Comparison of ENCODE assay signal across 8 mouse cellular contexts in the genomic region with DNA sequence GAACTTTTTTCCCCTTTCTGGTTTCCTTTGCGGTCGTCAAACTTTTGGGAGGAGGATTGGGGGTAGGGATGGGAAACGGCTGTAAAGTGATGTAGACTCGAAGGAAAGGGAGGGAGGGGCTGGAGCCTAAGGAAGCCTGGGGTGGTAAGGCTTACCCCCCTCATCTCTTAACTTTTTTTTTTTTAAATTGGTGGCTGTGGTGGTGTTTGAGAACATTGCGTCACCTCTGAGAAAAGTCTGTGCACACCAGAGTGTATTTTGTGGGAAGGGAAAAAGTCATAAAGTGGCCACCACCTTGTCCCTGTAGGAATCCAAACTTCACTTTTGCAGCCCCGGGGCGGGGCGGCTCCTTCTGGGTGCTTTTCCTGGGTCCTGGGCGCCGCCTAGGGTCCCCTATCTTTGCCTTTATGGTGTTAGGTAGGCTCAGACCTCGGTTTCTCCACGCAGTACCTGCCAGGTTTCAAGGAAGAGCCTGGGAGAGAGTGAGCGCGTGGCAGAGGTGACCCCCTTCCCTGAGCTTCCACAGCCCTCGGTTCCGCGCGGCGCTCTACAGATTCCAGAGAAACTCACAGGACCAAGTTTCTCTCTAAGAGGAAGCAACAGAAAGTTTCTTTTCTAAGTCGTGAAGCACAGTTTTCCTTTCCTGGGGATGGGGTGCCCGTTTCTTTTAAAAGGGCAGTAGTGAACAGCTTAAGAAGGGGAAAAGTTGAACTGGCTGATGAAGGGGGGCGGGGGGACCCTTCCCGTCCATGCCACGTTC. TPM values are rescaled to one million over a fixed set of nuclear protein-coding genes. Genes with fewer than 3 reads are reported as not detected.
A peak's percentile ranks its signal among the peaks of the same experiment; 100 is the strongest.
DNase-seq lines count a peak whose midpoint lies in the region; ATAC-seq lines count a peak whose summit lies in the region.

No protein-coding gene starts in this region.

- no peaks in the 10 kb centered on the region for H3K9me3 ChIP-seq in heart, embryonic 15.5 days (replicated peaks)
- H3K9me3 ChIP-seq in limb, embryonic 12.5 days: no peaks in the 10 kb centered on the region
- H3K9me3 ChIP-seq in midbrain, embryonic 14.5 days (ENCODE audit: control insufficient read depth, low read length): no peaks in the 10 kb centered on the region

- WGBS in heart, embryonic 15.5 days: 0% methylated on average over 24 of the region's 24 CpGs
- under 1% methylated on average over 23 of the region's 24 CpGs for WGBS in limb, embryonic 12.5 days
- 2% methylated on average over 24 of the region's 24 CpGs for WGBS in midbrain, embryonic 14.5 days

- H3K4me1 ChIP-seq in heart, embryonic 15.5 days (replicated peaks): peaks cover 11% of the 10 kb centered on the region; the same call in 1 of the 2 replicates
- peaks cover 32% of the 10 kb centered on the region for H3K4me1 ChIP-seq in limb, embryonic 12.5 days (replicated peaks)
- 0 out of 2 replicates have a peak, but pooled peaks cover 4% of the 10 kb centered on the region for H3K4me1 ChIP-seq in midbrain, embryonic 14.5 days (ENCODE audit: control insufficient read depth, insufficient read depth, low read length)

- H3K9ac ChIP-seq in heart, embryonic 15.5 days: peak overlapping the region; percentile 78
- peak overlapping the region; percentile 93 for H3K9ac ChIP-seq in limb, embryonic 12.5 days (replicated peaks)
- H3K9ac ChIP-seq in midbrain, embryonic 14.5 days (replicated peaks; ENCODE audit: low read length): no peak overlapping the region; the same call in 1 of the 2 replicates

- peak overlapping the region; percentile 82 for H3K4me3 ChIP-seq in heart, embryonic 15.5 days
- peak overlapping the region; percentile 71 for H3K4me3 ChIP-seq in limb, embryonic 12.5 days (replicated peaks)
- H3K4me3 ChIP-seq in midbrain, embryonic 14.5 days (replicated peaks; ENCODE audit: low read depth, low read length): peak overlapping the region; percentile 65

- peak overlapping the region; percentile 84 for H3K4me2 ChIP-seq in heart, embryonic 15.5 days
- H3K4me2 ChIP-seq in limb, embryonic 12.5 days: peak overlapping the region; percentile 91
- H3K4me2 ChIP-seq in midbrain, embryonic 14.5 days (ENCODE audit: low read length): peak overlapping the region; percentile 92

- H3K36me3 ChIP-seq in heart, embryonic 15.5 days: no peaks in the 10 kb centered on the region
- peaks cover 25% of the 10 kb centered on the region for H3K36me3 ChIP-seq in limb, embryonic 12.5 days
- no peaks in the 10 kb centered on the region for H3K36me3 ChIP-seq in midbrain, embryonic 14.5 days (ENCODE audit: control insufficient read depth, insufficient read depth, low read length)

- H3K27me3 ChIP-seq in heart, embryonic 15.5 days: no peaks in the 10 kb centered on the region
- H3K27me3 ChIP-seq in limb, embryonic 12.5 days: no peaks in the 10 kb centered on the region
- H3K27me3 ChIP-seq in midbrain, embryonic 14.5 days (ENCODE audit: control insufficient read depth, insufficient read depth, low read length): peaks cover 15% of the 10 kb centered on the region; the same call in 1 of the 2 replicates

- peak overlapping the region; percentile 86 for H3K27ac ChIP-seq in heart, embryonic 15.5 days
- peak overlapping the region; percentile 99 for H3K27ac ChIP-seq in limb, embryonic 12.5 days
- H3K27ac ChIP-seq in midbrain, embryonic 14.5 days (replicated peaks; ENCODE audit: low read depth, low read length): no peak overlapping the region

- ATAC-seq in heart, embryonic 15.5 days (replicated peaks; ENCODE audit: insufficient number of reproducible peaks, insufficient read depth, low FRiP score, low read depth): peak; percentile 14; the same call in 1 of the 2 replicates
- ATAC-seq in limb, embryonic 12.5 days (ENCODE audit: insufficient number of reproducible peaks, insufficient read depth, low FRiP score, low TSS enrichment, low read depth): peak; percentile 39; the same call in 1 of the 2 replicates
- ATAC-seq in midbrain, embryonic 14.5 days (ENCODE audit: low FRiP score, low TSS enrichment): peak; percentile 59

- peak; percentile 15 for DNase-seq in gastrocnemius, postnatal 10 days
- DNase-seq in gastrocnemius, postnatal 25 days: no peak
- peak; percentile 49 for DNase-seq in embryo, embryonic 10 days (ENCODE audit: low spot score)
- DNase-seq in midbrain, embryonic 14.5 days: peak; percentile 35
- DNase-seq in spleen, adult 12 weeks (ENCODE audit: low spot score): no peak
- no peak for DNase-seq in cerebellum, adult 18-20 months

RNA-seq across cellular contexts. Expression of a gene that starts 0.6 kb away (rescaled TPM):
- 100 to 1,000 TPM; 260 to 367 TPM for total RNA-seq in gastrocnemius, postnatal 10 days (2021)
- total RNA-seq in gastrocnemius, postnatal 25 days (2021): 100 to 1,000 TPM in 1 of 2 experiments, 10 to 100 TPM in 1; 78.3 to 114 TPM
- polyA plus RNA-seq in heart, embryonic 15.5 days (2015; fragmentation: Nextera tagmentation; extraction: Ambion mirVana): 158 and 219 TPM in 2 replicates
- polyA plus RNA-seq in limb, embryonic 12.5 days (2016; fragmentation: Nextera tagmentation; extraction: Ambion mirVana): 187 and 197 TPM in 2 replicates
- 13.9 and 33.0 TPM in 2 replicates for polyA plus RNA-seq in midbrain, embryonic 14.5 days (2014; fragmentation: Nextera tagmentation; extraction: Ambion mirVana)

Comparison
In these comparisons a context has a peak if more than half of its experiments do, and no peak if none do; other contexts are left out.
1. DNase-seq: peak in gastrocnemius, postnatal 10 days (single experiment), embryo, embryonic 10 days (single experiment) and midbrain, embryonic 14.5 days (single experiment); none in gastrocnemius, postnatal 25 days (single experiment), spleen, adult 12 weeks (single experiment) and cerebellum, adult 18-20 months (0 of 2).
2. Peak in every context shown above with its lines, with median percentiles within 50 percentile points of each other: ATAC-seq, H3K4me2 ChIP-seq and H3K4me3 ChIP-seq.